Mouse (Mus musculus): ENCODE results near the gene Pafah1b3. TPM values are rescaled to one million over a fixed set of nuclear protein-coding genes. Genes with fewer than 3 reads are reported as not detected.
"Not testable (repeated sequence)": the region's sequence is repeated elsewhere in the genome, so short reads cannot be mapped to it uniquely, and the experiment has no call there.

Pafah1b3 gene
- total RNA-seq (2021): 10 to 100 TPM; 12.8 to 16.0 TPM

- intact Hi-C loops (cut with DNase I): loop anchor here (2.0 kb wide), 1 partner anchor 15 kb away; no protein-coding TSS in a partner anchor
Observed at GRCm38 (mm10) chr7:25297454-25298325, at the start of gene Pafah1b3. TSS of gene Pafah1b3 (minus strand) at chr7:25297986.

GRCm38 (mm10) chr7:25341000-25341784, 43.4 kb upstream of the Pafah1b3 start:
- intact Hi-C loops (cut with DNase I): no loop called here

More at GRCm38 (mm10) chr7:25297454-25298325, at the start of gene Pafah1b3:
- DNase-seq: peak; percentile 80 to 82

GRCm38 (mm10) chr7:25339329-25339728, 41.5 kb upstream of the Pafah1b3 start:
- DNase-seq: no peak
- intact Hi-C loops (cut with DNase I): loop anchor here (10.0 kb wide), 1 partner anchor 235 kb away; no protein-coding TSS in a partner anchor

More at GRCm38 (mm10) chr7:25341000-25341784, 43.4 kb upstream of the Pafah1b3 start:
- DNase-seq: no peak

- no peak for DNase-seq
- intact Hi-C loops (cut with DNase I): loop anchor here (10.0 kb wide), 1 partner anchor 230 kb away; no protein-coding TSS in a partner anchor
Observed at GRCm38 (mm10) chr7:25334472-25334871, 36.7 kb upstream of the Pafah1b3 start.

GRCm38 (mm10) chr7:25333596-25334307, 36.0 kb upstream of the Pafah1b3 start:
- DNase-seq: peak; percentile 74 to 83
- intact Hi-C loops (cut with DNase I): loop anchor here (1.0 to 10.0 kb wide), 2 partner anchors 200 to 229 kb away; no protein-coding TSS in a partner anchor

GRCm38 (mm10) chr7:25326233-25326632, 28.4 kb upstream of the Pafah1b3 start:
- intact Hi-C loops (cut with DNase I): no loop called here
- no peak for DNase-seq

- DNase-seq; intact Hi-C loops (cut with DNase I): not testable (repeated sequence)
Observed at GRCm38 (mm10) chr7:25325431-25325830, 27.6 kb upstream of the Pafah1b3 start.

GRCm38 (mm10) chr7:25323219-25323618, 25.4 kb upstream of the Pafah1b3 start:
- DNase-seq: no peak
- intact Hi-C loops (cut with DNase I): no loop called here

GRCm38 (mm10) chr7:25322058-25322484, 24.3 kb upstream of the Pafah1b3 start:
- DNase-seq: peak; percentile 34 to 42
- intact Hi-C loops (cut with DNase I): no loop called here

- intact Hi-C loops (cut with DNase I): loop anchor here (2.0 to 5.0 kb wide), 4 partner anchors 35 to 240 kb away; no protein-coding TSS in a partner anchor
- peak; percentile 20 to 21 for DNase-seq
Observed at GRCm38 (mm10) chr7:25317446-25317999, 19.7 kb upstream of the Pafah1b3 start.

GRCm38 (mm10) chr7:25316532-25317445, 19.0 kb upstream of the Pafah1b3 start, which contains the start of gene Megf8:
TSS of gene Megf8 (plus strand) at chr7:25317164.
- intact Hi-C loops (cut with DNase I): loop anchor here (2.0 to 5.0 kb wide), 4 partner anchors 34 to 239 kb away; no protein-coding TSS in a partner anchor
- DNase-seq: peak; percentile 98

- intact Hi-C loops (cut with DNase I): loop anchor here (2.0 to 5.0 kb wide), 4 partner anchors 33 to 238 kb away; no protein-coding TSS in a partner anchor
- DNase-seq: no peak
Observed at GRCm38 (mm10) chr7:25315306-25316041, 17.7 kb upstream of the Pafah1b3 start.

GRCm38 (mm10) chr7:25314606-25315305, 17.0 kb upstream of the Pafah1b3 start:
- no peak for DNase-seq
- intact Hi-C loops (cut with DNase I): loop anchor here (5.0 kb wide), 1 partner anchor 237 kb away; no protein-coding TSS in a partner anchor

- intact Hi-C loops (cut with DNase I): no loop called here
- no peak for DNase-seq
Observed at GRCm38 (mm10) chr7:25313325-25313724, 15.5 kb upstream of the Pafah1b3 start.

GRCm38 (mm10) chr7:25311193-25311592, 13.4 kb upstream of the Pafah1b3 start:
- intact Hi-C loops (cut with DNase I): no loop called here

GRCm38 (mm10) chr7:25309425-25309824, 11.6 kb upstream of the Pafah1b3 start:
- no peak for DNase-seq
- intact Hi-C loops (cut with DNase I): no loop called here

More at GRCm38 (mm10) chr7:25311193-25311592, 13.4 kb upstream of the Pafah1b3 start:
- no peak for DNase-seq

- no peak for DNase-seq
- intact Hi-C loops (cut with DNase I): no loop called here
Observed at GRCm38 (mm10) chr7:25308702-25309318, 11.0 kb upstream of the Pafah1b3 start.

Measured in heart, postnatal 10 days (tissue).